Mouse (Mus musculus) spleen, postnatal 14 days (tissue): Measurements from ENCODE around the gene Pde2a.
A peak's percentile ranks its signal among the peaks of the same experiment; 100 is the strongest.

Experiments
- DNase-seq, 2 experiments: peaks; one replicate each; pipeline ENCODE4 v3.0.0; 2021 to 2022; ENCODE audit warnings: low spot score in 2 of 2

Pde2a gene

DNA sequence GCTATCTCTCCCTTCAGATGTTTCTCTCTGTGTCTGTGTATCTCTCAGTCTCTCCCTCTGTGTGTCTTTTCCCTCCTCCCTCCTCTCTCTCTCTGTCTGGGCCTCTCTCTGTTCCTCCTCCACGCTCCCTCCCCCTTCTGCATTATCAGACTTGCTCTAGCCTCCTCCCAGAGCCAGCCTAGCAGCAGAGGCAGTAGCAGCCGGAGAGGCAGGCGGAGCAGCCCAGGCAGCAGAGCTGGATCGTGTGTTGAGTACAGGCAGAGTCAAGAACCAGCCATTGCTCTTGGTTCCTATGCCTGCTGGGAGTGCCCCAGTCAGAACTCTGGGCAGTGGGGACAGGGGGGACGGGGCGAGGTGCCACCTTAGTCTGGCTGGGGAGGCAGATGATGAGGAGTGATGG is at the start of gene Pde2a:
Gene Pde2a (plus strand): TSS at position 163 of the 400 bp plus-strand sequence.
- no peak for DNase-seq

DNA sequence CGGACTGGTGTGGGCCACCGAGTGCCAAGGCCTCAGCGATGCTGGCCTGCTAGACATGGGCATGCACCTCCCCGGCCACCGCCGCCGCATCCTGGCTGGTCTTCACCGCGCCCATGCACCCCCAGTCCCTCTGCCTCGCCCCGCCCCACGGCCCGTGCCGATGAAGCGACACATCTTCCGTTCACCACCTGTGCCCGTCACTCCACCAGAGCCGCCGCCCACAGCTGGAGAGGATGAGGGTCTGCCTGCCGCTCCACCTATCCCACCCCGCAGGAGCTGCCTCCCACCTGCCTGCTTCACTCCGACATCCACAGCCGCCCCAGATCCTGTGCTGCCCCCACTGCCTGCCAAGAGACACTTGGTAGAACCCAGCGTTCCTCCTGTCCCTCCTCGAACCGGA is 48.4 kb upstream of the Pde2a start:
- no peak for DNase-seq

DNA sequence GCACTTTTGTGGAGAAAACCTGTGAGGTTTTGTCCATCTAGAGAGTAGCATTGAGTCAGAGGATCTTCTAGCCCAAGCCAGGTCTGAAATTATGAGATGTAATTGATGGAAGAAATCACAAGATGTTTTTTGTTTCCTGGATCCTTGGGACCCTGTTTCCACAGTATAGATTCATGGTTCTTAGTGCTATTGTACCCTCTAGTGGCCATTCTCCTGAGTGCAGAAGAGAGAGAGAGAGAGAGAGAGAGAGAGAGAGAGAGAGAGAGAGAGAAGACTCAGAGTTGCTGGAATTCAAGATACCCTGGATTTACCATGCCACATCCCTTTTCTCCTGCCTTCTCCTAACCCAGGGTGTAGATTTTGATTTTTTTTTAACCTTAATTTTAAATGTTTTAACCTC is 47.3 kb upstream of the Pde2a start:
- no peak for DNase-seq

GRCm38 (mm10) chr7:101376701-101377340 is 44.7 kb upstream of the Pde2a start:
- no peak for DNase-seq

GRCm38 (mm10) chr7:101377741-101378262 is 43.7 kb upstream of the Pde2a start:
- DNase-seq = peak; percentile 54 to 62

GRCm38 (mm10) chr7:101378285-101378684 is 43.2 kb upstream of the Pde2a start:
- no peak for DNase-seq

GRCm38 (mm10) chr7:101378796-101379465 is 42.6 kb upstream of the Pde2a start:
- no peak for DNase-seq

- no peak for DNase-seq
These were observed 41.8 kb upstream of the Pde2a start for GRCm38 (mm10) chr7:101379732-101380131.

GRCm38 (mm10) chr7:101381512-101381911 is 40.0 kb upstream of the Pde2a start:
- DNase-seq = no peak

- peak in 1 of 2 experiments; percentile 52 for DNase-seq
These were observed 39.1 kb upstream of the Pde2a start for GRCm38 (mm10) chr7:101382378-101382777.

DNA sequence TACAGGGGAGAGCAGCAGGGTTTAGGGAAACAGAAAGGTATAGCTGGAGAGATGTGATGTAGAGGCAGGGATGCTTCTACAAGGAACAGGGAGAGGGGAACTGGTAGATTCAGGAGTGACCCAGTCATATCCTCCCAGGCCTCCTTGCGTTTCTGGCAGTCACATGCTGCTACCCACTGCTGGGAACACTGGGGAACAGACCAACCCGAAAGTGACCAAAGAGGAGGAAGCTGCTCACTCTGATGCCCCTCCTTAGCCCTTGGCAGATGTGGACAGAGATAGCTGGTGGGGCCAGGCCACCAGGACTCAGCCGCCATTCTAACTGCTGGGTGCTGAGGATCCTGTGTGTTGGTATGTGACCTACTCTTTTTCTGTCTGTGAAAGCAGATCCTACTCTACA is 37.7 kb upstream of the Pde2a start:
- no peak for DNase-seq

GRCm38 (mm10) chr7:101384931-101385330 is 36.6 kb upstream of the Pde2a start:
- no peak for DNase-seq

DNA sequence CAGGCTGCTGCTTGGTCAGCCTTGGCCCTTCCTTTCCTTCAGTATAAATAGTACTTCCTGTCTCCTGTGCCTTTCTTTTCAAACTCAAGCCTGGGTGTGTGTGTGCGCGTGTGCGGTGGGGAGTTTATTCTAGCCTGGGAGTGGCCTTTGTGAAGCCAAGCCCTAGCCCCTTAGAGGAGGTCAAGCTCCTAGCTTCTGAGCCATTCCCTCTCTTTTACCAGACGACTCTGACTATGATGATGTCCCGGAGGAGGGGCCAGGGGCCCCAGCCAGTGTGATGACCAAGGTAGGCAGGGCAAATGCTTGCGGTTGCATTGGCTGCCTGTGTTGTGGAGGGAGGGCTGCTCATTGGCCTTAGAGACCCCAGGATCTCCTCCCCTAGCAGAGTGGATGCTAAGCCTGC is 36.2 kb upstream of the Pde2a start:
- DNase-seq = no peak

- no peak for DNase-seq
These were observed 35.5 kb upstream of the Pde2a start for GRCm38 (mm10) chr7:101385866-101386452.

DNA sequence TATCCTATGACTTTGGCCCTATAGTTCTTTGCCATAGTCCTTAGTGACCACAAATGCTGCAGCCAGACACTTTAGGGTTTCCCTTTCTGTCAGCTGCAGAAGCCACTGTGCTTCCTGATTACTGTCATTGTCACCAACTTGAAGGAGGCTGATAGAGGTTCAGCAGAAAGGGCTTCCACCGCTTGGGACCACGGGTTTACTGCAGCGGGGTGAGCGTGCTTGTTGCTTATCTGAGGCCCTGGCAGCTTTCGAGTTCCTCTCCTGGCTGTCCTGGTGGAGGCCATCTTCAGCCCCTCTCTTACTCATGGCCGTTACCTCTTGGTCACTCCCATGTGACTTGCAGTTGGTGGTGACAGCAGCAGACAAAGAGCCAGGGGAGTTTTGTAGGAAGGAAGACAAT is 32.2 kb upstream of the Pde2a start:
- DNase-seq = no peak

DNA sequence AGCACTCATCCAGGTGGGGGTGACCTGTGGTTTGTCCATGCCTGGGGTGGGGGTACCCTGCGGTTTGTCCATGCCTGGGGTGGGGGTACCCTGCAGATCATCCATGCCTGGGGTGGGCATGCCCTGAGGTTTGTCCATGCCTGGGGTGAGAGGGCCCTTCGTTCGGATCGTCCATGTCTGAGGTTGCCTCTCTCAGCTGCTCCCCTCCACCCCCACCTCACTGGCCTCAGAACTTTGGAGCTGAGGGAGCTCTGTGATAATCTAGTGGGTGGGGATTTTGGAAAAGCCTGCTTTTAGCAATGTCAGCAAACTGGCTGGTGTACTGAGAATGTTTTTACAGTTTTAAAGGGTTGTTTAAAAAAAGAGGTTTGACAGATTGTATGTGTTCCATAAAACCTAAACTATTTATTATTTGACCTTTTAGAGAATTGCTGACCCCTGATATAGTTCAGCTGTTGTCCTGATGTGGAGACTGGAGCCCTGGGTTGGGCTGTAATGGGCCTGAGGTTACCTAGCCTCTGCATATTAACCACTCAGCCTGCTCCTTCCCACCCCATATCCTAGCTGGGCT is 29.5 kb upstream of the Pde2a start:
- no peak for DNase-seq

- DNase-seq = no peak
These were observed 28.5 kb upstream of the Pde2a start for GRCm38 (mm10) chr7:101393015-101393414.

- no peak for DNase-seq
These were observed 27.6 kb upstream of the Pde2a start for GRCm38 (mm10) chr7:101393694-101394504.

- no peak for DNase-seq
These were observed 26.9 kb upstream of the Pde2a start for GRCm38 (mm10) chr7:101394569-101394968.

GRCm38 (mm10) chr7:101395471-101395870 is 26.0 kb upstream of the Pde2a start:
- no peak for DNase-seq

GRCm38 (mm10) chr7:101397175-101397574 is 24.3 kb upstream of the Pde2a start:
- no peak for DNase-seq

DNA sequence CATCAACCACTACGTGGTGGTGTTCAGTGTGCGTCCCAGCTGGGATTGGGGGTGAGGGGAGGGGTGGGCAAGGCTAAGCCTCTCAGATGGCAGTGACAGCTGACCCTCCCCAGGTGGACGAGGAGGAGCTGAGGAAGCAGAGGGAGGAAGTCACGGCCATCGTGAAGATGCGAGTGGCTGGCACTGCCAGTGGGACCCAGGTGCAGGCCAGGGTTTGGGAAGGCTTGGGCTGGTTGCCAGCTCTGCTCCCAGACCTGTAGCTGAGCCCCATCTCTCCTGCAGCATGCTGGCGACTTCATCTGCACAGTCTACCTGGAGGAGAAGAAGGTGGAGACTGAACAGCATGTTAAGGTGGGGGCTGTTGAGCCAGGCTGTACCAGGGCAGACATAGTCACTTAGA is 20.0 kb upstream of the Pde2a start:
- no peak for DNase-seq
